Mouse (Mus musculus) midbrain, postnatal 0 days (tissue): Measurements from ENCODE around the gene Gtf2f1. TPM values are rescaled to one million over a fixed set of nuclear protein-coding genes. Genes with fewer than 3 reads are reported as not detected.
"Not testable (repeated sequence)": the region's sequence is repeated elsewhere in the genome, so short reads cannot be mapped to it uniquely, and the experiment has no call there.

ENCODE experiments used
- ATAC-seq: fragments of 200-750 bp; cut with Nextera tagmentation; 2 replicates; pipeline ENCODE4 v1.8.0; 2017; ENCODE audit warnings: moderate number of reproducible peaks, mild to moderate bottlenecking, moderate TSS enrichment, moderate library complexity; ENCODE audit not compliant: low FRiP score
- DNase-seq: peaks from one replicate; pipeline ENCODE4 v3.0.0-alpha.2; 2015; ENCODE audit warnings: low spot score
- H3K27ac ChIP-seq: fragments of 300-500 bp; sonication (generic); 2 replicates; pipeline ENCODE4 v1.5.1; 2014; ENCODE audit warnings: low read depth, mild to moderate bottlenecking, low read length, mixed read lengths
- H3K27me3 ChIP-seq: fragments of 300-500 bp; sonication (generic); 2 replicates; pipeline ENCODE4 v1.6.1; 2014; ENCODE audit warnings: low read length, control low read depth, mixed read lengths; ENCODE audit not compliant: insufficient read depth
- H3K36me3 ChIP-seq: fragments of 300-500 bp; sonication (generic); 2 replicates; pipeline ENCODE4 v1.6.1; 2014; ENCODE audit warnings: low read length, control low read depth, mixed read lengths; ENCODE audit not compliant: insufficient read depth
- H3K4me1 ChIP-seq: fragments of 300-500 bp; sonication (generic); 2 replicates; pipeline ENCODE4 v1.6.1; 2014; ENCODE audit warnings: mild to moderate bottlenecking, control low read depth, antibody characterized with exemption, low read length, mixed read lengths; ENCODE audit not compliant: insufficient read depth
- H3K4me2 ChIP-seq: fragments of 300-500 bp; sonication (generic); 2 replicates; pipeline ENCODE4 v1.6.1; 2014; ENCODE audit warnings: low read depth, mild to moderate bottlenecking, low read length, mixed read lengths; ENCODE audit not compliant: poor library complexity, severe bottlenecking
- H3K4me3 ChIP-seq: fragments of 300-500 bp; sonication (generic); 2 replicates; pipeline ENCODE4 v1.5.1; 2014; ENCODE audit warnings: low read depth, mild to moderate bottlenecking, low read length, moderate library complexity
- H3K9ac ChIP-seq: fragments of 300-500 bp; sonication (generic); replicated peaks from 2 replicates; pipeline ENCODE4 v1.6.1; 2014; ENCODE audit warnings: mild to moderate bottlenecking, low read length, moderate library complexity, mixed read lengths; ENCODE audit not compliant: poor library complexity, severe bottlenecking
- H3K9me3 ChIP-seq: fragments of 300-500 bp; sonication (generic); 2 replicates; pipeline ENCODE4 v1.6.1; 2016; ENCODE audit warnings: low read length, control low read depth
- CTCF ChIP-seq: IDR thresholded peaks from 2 replicates; pipeline ENCODE4 v1.5.1; 2016; ENCODE audit warnings: antibody characterized with exemption, mild to moderate bottlenecking
- WGBS: fragments of 180-500 bp; shearing (Covaris S2); extraction: QIAGEN DNeasy Blood & Tissue Kit; methylation state at CpG from one replicate; pipeline ENCODE4 v1.1.7; 2014; 5-methylcytosine and 5-hydroxymethylcytosine counted together
- polyA plus RNA-seq: library from polyadenylated mRNA; unstranded; fragments of >200 nt; fragmentation: Nextera tagmentation; extraction: Ambion mirVana; gene quantifications from 2 replicates; pipeline ENCODE4 v1.2.1, GENCODE M21; 2015
- total RNA-seq: library from RNA; depleted of rRNA; stranded (reverse); fragments of >200 nt; gene quantifications from 2 replicates; pipeline ENCODE4 v1.2.3, GENCODE M21; 2014

Gene Gtf2f1
- total and polyA plus RNA-seq, 2 experiments from 2014 or later: 37.8 to 66.4 TPM

- H3K9ac ChIP-seq, H3K4me1 ChIP-seq, H3K4me2 ChIP-seq, DNase-seq, H3K27ac ChIP-seq, H3K9me3 ChIP-seq, H3K4me3 ChIP-seq, H3K27me3 ChIP-seq, ATAC-seq: not testable (repeated sequence)
- 81% methylated on average over 4 of the region's 4 CpGs for WGBS
- TF ChIP-seq CTCF: peak; percentile 41
- H3K36me3 ChIP-seq: peaks cover 43% of the 10 kb centered on the region
These were observed 40.6 kb upstream of the Gtf2f1 start for GRCm38 (mm10) chr17:57051679-57052078.

- H3K4me3 ChIP-seq: no peak overlapping the region
- no peaks in the 10 kb centered on the region for H3K27me3 ChIP-seq
- no peak for DNase-seq
- no peaks in the 10 kb centered on the region for H3K4me1 ChIP-seq
- 98% methylated on average over 3 of the region's 3 CpGs for WGBS
- no peaks in the 10 kb centered on the region for H3K9me3 ChIP-seq
- no peak for ATAC-seq
- no peak for TF ChIP-seq CTCF
- peaks cover 45% of the 10 kb centered on the region for H3K36me3 ChIP-seq
- H3K4me2 ChIP-seq: no peak overlapping the region
- H3K9ac ChIP-seq: no peak overlapping the region
- H3K27ac ChIP-seq: no peak overlapping the region
These were observed 37.7 kb upstream of the Gtf2f1 start for GRCm38 (mm10) chr17:57048816-57049215.

- Histone ChIP-seq H3K4me2 (no peak overlapping the region), H3K27me3 (no peaks in the 10 kb centered on the region), H3K9ac (no peak overlapping the region), H3K4me1 (no peaks in the 10 kb centered on the region), H3K4me3 (no peak overlapping the region), H3K9me3 (no peaks in the 10 kb centered on the region), H3K36me3 (peaks cover 32% of the 10 kb centered on the region), H3K27ac (no peak overlapping the region)
- no peak for ATAC-seq
- peak; percentile 23 for DNase-seq
- 39% methylated on average over 5 of the region's 5 CpGs for WGBS
- TF ChIP-seq CTCF: no peak
These were observed 36.3 kb upstream of the Gtf2f1 start for GRCm38 (mm10) chr17:57047406-57047805.

DNA sequence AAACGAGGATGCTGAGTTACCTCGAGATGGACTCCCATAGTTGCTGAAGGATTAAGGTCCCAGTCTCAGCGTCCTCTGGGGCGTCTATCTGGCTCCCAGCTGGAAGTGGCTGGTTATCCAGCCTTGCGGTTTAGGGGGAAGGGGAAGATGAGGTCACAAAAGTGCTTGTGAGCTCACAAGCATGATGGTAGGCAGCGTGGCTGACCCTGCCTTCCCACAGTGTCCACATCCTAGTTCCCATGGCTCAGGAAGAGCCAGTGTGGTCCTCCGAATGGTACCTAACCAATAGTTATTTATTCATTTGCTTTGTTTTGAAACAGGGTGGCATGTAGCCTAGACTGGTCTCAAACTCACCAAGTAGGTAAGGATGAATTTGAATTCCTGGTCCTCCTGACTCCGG, 30.5 kb upstream of the Gtf2f1 start, which contains the start of gene Slc25a41:
Gene Slc25a41 (minus strand): TSS at position 101 of the 400 bp plus-strand sequence.
- 72% methylated on average over 8 of the region's 8 CpGs for WGBS
- Histone ChIP-seq H3K4me2 (no peak within 1 kb of the TSS), H3K27me3 (0 out of 2 replicates have a peak, but pooled peaks cover 3% of the 10 kb centered on the region), H3K9ac (no peak within 1 kb of the TSS), H3K4me1 (no peaks in the 10 kb centered on the region), H3K27ac (no peak within 1 kb of the TSS), H3K36me3 (peaks cover 18% of the 10 kb centered on the region), H3K9me3 (no peaks in the 10 kb centered on the region), H3K4me3 (no peak within 1 kb of the TSS)
- ATAC-seq (no peak), DNase-seq (no peak)
- TF ChIP-seq CTCF: no peak

- no peak for DNase-seq
- peak; percentile 38 for TF ChIP-seq CTCF
- WGBS: 40% methylated on average over 8 of the region's 8 CpGs
- ATAC-seq: no peak
- Histone ChIP-seq H3K27me3 (0 out of 2 replicates have a peak, but pooled peaks cover 3% of the 10 kb centered on the region), H3K27ac (no peak overlapping the region), H3K9ac (no peak overlapping the region), H3K4me2 (no peak overlapping the region), H3K36me3 (no peaks in the 10 kb centered on the region), H3K9me3 (no peaks in the 10 kb centered on the region), H3K4me1 (no peaks in the 10 kb centered on the region), H3K4me3 (no peak overlapping the region)
These were observed 27.9 kb upstream of the Gtf2f1 start for GRCm38 (mm10) chr17:57038978-57039377.

DNA sequence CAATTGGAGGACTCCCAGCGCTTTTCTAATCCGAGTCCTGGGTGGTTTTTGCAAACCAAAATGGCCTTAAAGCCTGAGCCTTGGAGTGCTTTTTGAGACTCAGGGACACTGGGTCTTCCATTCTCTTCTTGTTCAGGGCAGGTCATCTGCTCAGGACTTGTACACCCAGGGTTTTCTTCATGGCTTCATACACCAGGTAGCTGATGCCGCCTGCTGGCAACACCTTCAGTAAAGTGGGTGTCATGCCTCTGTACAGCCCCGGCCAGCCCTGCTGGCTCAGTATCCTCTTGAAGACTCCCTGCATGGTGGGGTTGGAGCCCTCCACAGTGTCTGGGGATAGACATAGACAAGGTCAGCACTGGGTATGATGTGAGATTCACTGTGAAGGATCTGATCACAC, 21.8 kb upstream of the Gtf2f1 start:
- no peak for TF ChIP-seq CTCF
- peaks cover 4% of the 10 kb centered on the region for H3K36me3 ChIP-seq
- no peak overlapping the region for H3K4me3 ChIP-seq
- no peaks in the 10 kb centered on the region for H3K9me3 ChIP-seq
- 93% methylated on average over 4 of the region's 4 CpGs for WGBS
- peak overlapping the region; percentile 49; the same call in 1 of the 2 replicates for H3K4me2 ChIP-seq
- H3K9ac ChIP-seq: no peak overlapping the region
- H3K4me1 ChIP-seq: peaks cover 15% of the 10 kb centered on the region; the same call in 1 of the 2 replicates
- no peak for DNase-seq
- no peaks in the 10 kb centered on the region for H3K27me3 ChIP-seq
- H3K27ac ChIP-seq: no peak overlapping the region
- ATAC-seq: no peak
